Mouse (Mus musculus) gastrocnemius, postnatal 14 days (tissue): Measurements from ENCODE around the gene Gps2. TPM values are rescaled to one million over a fixed set of nuclear protein-coding genes. Genes with fewer than 3 reads are reported as not detected.

Experiments
- DNase-seq: peaks from one replicate; pipeline ENCODE4 v3.0.0; 2021; ENCODE audit warnings: mixed read lengths
- intact Hi-C: fragments of 180-260 bp; cut with DNase I; formaldehyde crosslinking; loops from one replicate; pipeline ENCODE4 v1.15.1; 2025; ENCODE audit warnings: low total_unique reads
- total RNA-seq, 2 experiments: library from RNA; stranded (reverse); gene quantifications; 2 replicates each; pipeline ENCODE4 v1.2.3; 2021

Gps2 gene
- total RNA-seq, 2 experiments from 2014 or later = 21.8 to 24.2 TPM

- no peak for DNase-seq
- intact Hi-C loops = no loop called here
Observed at GRCm38 (mm10) chr11:69883527-69884151, 30.0 kb upstream of the Gps2 start.

GRCm38 (mm10) chr11:69884240-69884639, 29.4 kb upstream of the Gps2 start:
- DNase-seq = no peak
- intact Hi-C loops = no loop called here

- intact Hi-C loops = no loop called here
- no peak for DNase-seq
Observed at GRCm38 (mm10) chr11:69884663-69885062, 29.0 kb upstream of the Gps2 start.

- intact Hi-C loops = no loop called here
- no peak for DNase-seq
Observed at GRCm38 (mm10) chr11:69886907-69887635, 26.6 kb upstream of the Gps2 start.

GRCm38 (mm10) chr11:69891482-69891881, 22.2 kb upstream of the Gps2 start:
- no peak for DNase-seq
- intact Hi-C loops = loop anchor here (10.0 kb wide), 1 partner anchor 47 kb away; the partner anchor contains the start of gene Plscr3

- intact Hi-C loops = loop anchor here (10.0 kb wide), 1 partner anchor 50 kb away; the partner anchor contains the start of gene Plscr3
- DNase-seq = no peak
Observed at GRCm38 (mm10) chr11:69894671-69895070, 19.0 kb upstream of the Gps2 start.

- no peak for DNase-seq
- intact Hi-C loops = loop anchor here (10.0 kb wide), 1 partner anchor 50 kb away; the partner anchor contains the start of gene Plscr3
Observed at GRCm38 (mm10) chr11:69895291-69895690, 18.4 kb upstream of the Gps2 start, which contains the start of gene Acap1. Gene Acap1 (minus strand): TSS chr11:69895539.

GRCm38 (mm10) chr11:69899870-69900269, 13.8 kb upstream of the Gps2 start:
- intact Hi-C loops = loop anchor here (10.0 kb wide), 1 partner anchor 55 kb away; the partner anchor contains the start of gene Plscr3
- DNase-seq = no peak

GRCm38 (mm10) chr11:69900471-69901405, 12.9 kb upstream of the Gps2 start, which contains the start of the genes 2810408A11Rik and Neurl4:
Gene 2810408A11Rik (minus strand): TSS chr11:69900987.
Gene Neurl4 (plus strand): TSS chr11:69901072.
- peak; percentile 87 for DNase-seq
- intact Hi-C loops = no loop called here

- peak; percentile 96 for DNase-seq
Observed at GRCm38 (mm10) chr11:69901406-69901846, 12.3 kb upstream of the Gps2 start.

GRCm38 (mm10) chr11:69901993-69902392, 11.7 kb upstream of the Gps2 start:
- intact Hi-C loops = no loop called here
- peak; percentile 39 for DNase-seq

More at GRCm38 (mm10) chr11:69901406-69901846, 12.3 kb upstream of the Gps2 start:
- intact Hi-C loops = no loop called here

- DNase-seq = no peak
- intact Hi-C loops = no loop called here
Observed at GRCm38 (mm10) chr11:69902972-69903371, 10.7 kb upstream of the Gps2 start.

GRCm38 (mm10) chr11:69904311-69904710, 9.4 kb upstream of the Gps2 start:
- intact Hi-C loops = no loop called here
- DNase-seq = no peak

- DNase-seq = no peak
- intact Hi-C loops = no loop called here
Observed at GRCm38 (mm10) chr11:69908645-69909044, 5.0 kb upstream of the Gps2 start.

- no peak for DNase-seq
- intact Hi-C loops = no loop called here
Observed at GRCm38 (mm10) chr11:69909174-69909573, 4.5 kb upstream of the Gps2 start.

GRCm38 (mm10) chr11:69910177-69910576, 3.5 kb upstream of the Gps2 start:
- intact Hi-C loops = no loop called here
- no peak for DNase-seq

- intact Hi-C loops = no loop called here
- DNase-seq = no peak
Observed at GRCm38 (mm10) chr11:69910781-69911560, 2.7 kb upstream of the Gps2 start.

- no peak for DNase-seq
- intact Hi-C loops = no loop called here
Observed at GRCm38 (mm10) chr11:69911701-69912100, 2.0 kb upstream of the Gps2 start.
